Mouse (Mus musculus): Measurements from ENCODE around the gene Amd1. TPM values are rescaled to one million over a fixed set of nuclear protein-coding genes. Genes with fewer than 3 reads are reported as not detected.
A peak's percentile ranks its signal among the peaks of the same experiment; 100 is the strongest.

Amd1 gene
- total and polyA plus RNA-seq, 3 experiments, result 81.2 to 102 TPM; not detected in 1

GRCm38 (mm10) chr10:40330262-40330661 is 28.3 kb upstream of the Amd1 start:
- Histone ChIP-seq H3K27ac (ENCODE audit: control insufficient read depth, low read depth, low read length) (no peak overlapping the region), H3K4me1 (ENCODE audit: control insufficient read depth in 1 of 2, insufficient read depth in 2 of 2, low read length in 2 of 2) (peaks cover 9 to 14% of the 10 kb centered on the region in 2 experiments), H3K36me3 (ENCODE audit: control insufficient read depth in 1 of 2, insufficient read depth in 2 of 2, low read length in 2 of 2) (peaks cover 0 to 11% of the 10 kb centered on the region in 2 experiments; a peak in 2 of 4 replicates), H3K4me3 (ENCODE audit: control insufficient read depth in 1 of 2, insufficient read depth in 1 of 2, low read depth in 2 of 2, low read length in 2 of 2) (no peak overlapping the region), H3K9me3 (replicated peaks; ENCODE audit: insufficient read depth, low read length) (no peaks in the 10 kb centered on the region), H3K9ac (ENCODE audit: control insufficient read depth, low read depth, low read length, poor library complexity, severe bottlenecking) (no peak overlapping the region), H3K27me3 (ENCODE audit: control insufficient read depth in 1 of 2, insufficient read depth in 2 of 2, low read length in 2 of 2) (no peaks in the 10 kb centered on the region), H3K79me2 (ENCODE audit: control insufficient read depth, insufficient read depth, low read length, poor library complexity) (no peaks in the 10 kb centered on the region)
- peak; percentile 31 for DNase-seq (ENCODE audit: low read depth, low spot score)
- TF ChIP-seq ZKSCAN1 (IDR thresholded peaks at IDR 0.05; ENCODE audit: low read depth, low read length), result no peak
- TF ChIP-seq POLR2A (IDR thresholded peaks at IDR 0.05; ENCODE audit: control insufficient read depth in 1 of 2, insufficient read depth in 1 of 2, low read depth in 1 of 2, low read length in 2 of 2, poor library complexity in 1 of 2), result no peak
- TF ChIP-seq POLR2AphosphoS2 (IDR thresholded peaks at IDR 0.05; ENCODE audit: low read length), result no peak
- no peak for TF ChIP-seq USF1 (IDR thresholded peaks at IDR 0.05; ENCODE audit: low read depth, low read length)
- no peak for TF ChIP-seq CHD2 (IDR thresholded peaks at IDR 0.05; ENCODE audit: low read length)
- TF ChIP-seq NRF1 (IDR thresholded peaks at IDR 0.05; ENCODE audit: insufficient read depth, low read depth, low read length, poor library complexity, severe bottlenecking), result no peak
- TF ChIP-seq ZNF384 (IDR thresholded peaks at IDR 0.05; ENCODE audit: low read depth, low read length), result no peak
- no peak for TF ChIP-seq TCF12 (IDR thresholded peaks at IDR 0.05; ENCODE audit: low read depth, low read length)
- no peak for TF ChIP-seq TAL1 (IDR thresholded peaks at IDR 0.05; ENCODE audit: low read length)
- TF ChIP-seq GATA1 (IDR thresholded peaks at IDR 0.05; ENCODE audit: low read depth, low read length), result no peak
- TF ChIP-seq NELFE (IDR thresholded peaks at IDR 0.05; ENCODE audit: low read depth, low read length), result no peak
- peak; percentile 31 to 38 (median 32); a peak in 4 of 6 replicates for TF ChIP-seq CTCF (IDR thresholded peaks at IDR 0.05 in 2 of 3, conservative IDR thresholded peaks at IDR 0.05 in 1 of 3; ENCODE audit: control insufficient read depth in 1 of 3, insufficient read depth in 1 of 3, low read depth in 2 of 3, low read length in 3 of 3, poor library complexity in 1 of 3, severe bottlenecking in 1 of 3)
- TF ChIP-seq RAD21 (IDR thresholded peaks at IDR 0.05; ENCODE audit: low read depth, low read length), result peak; percentile 26
- TF ChIP-seq ETS1 (IDR thresholded peaks at IDR 0.05; ENCODE audit: low read depth, low read length), result no peak
- TF ChIP-seq ZMIZ1 (IDR thresholded peaks at IDR 0.05; ENCODE audit: low read depth, low read length), result no peak
- no peak for TF ChIP-seq EP300 (IDR thresholded peaks at IDR 0.05; ENCODE audit: low read depth in 1 of 2, low read length in 2 of 2)
- TF ChIP-seq CHD1 (IDR thresholded peaks at IDR 0.05; ENCODE audit: low read depth, low read length), result no peak

- no peaks in the 10 kb centered on the region for H3K27me3 ChIP-seq (ENCODE audit: control insufficient read depth in 1 of 2, insufficient read depth in 2 of 2, low read length in 2 of 2)
- H3K4me3 ChIP-seq (ENCODE audit: control insufficient read depth in 1 of 2, insufficient read depth in 1 of 2, low read depth in 2 of 2, low read length in 2 of 2), result peak overlapping the region; percentile 40 to 42
- no peaks in the 10 kb centered on the region for H3K79me2 ChIP-seq (ENCODE audit: control insufficient read depth, insufficient read depth, low read length, poor library complexity)
- peak overlapping the region; percentile 89 for H3K27ac ChIP-seq (ENCODE audit: control insufficient read depth, low read depth, low read length)
- peaks cover 0 to 11% of the 10 kb centered on the region in 2 experiments; a peak in 2 of 4 replicates for H3K36me3 ChIP-seq (ENCODE audit: control insufficient read depth in 1 of 2, insufficient read depth in 2 of 2, low read length in 2 of 2)
- H3K9ac ChIP-seq (ENCODE audit: control insufficient read depth, low read depth, low read length, poor library complexity, severe bottlenecking), result peak overlapping the region; percentile 40
- H3K9me3 ChIP-seq (replicated peaks; ENCODE audit: insufficient read depth, low read length), result no peaks in the 10 kb centered on the region
- DNase-seq (ENCODE audit: low read depth, low spot score), result peak; percentile 90
- peaks cover 9 to 14% of the 10 kb centered on the region in 2 experiments for H3K4me1 ChIP-seq (ENCODE audit: control insufficient read depth in 1 of 2, insufficient read depth in 2 of 2, low read length in 2 of 2)
- TF ChIP-seq E2F4 (IDR thresholded peaks at IDR 0.05; ENCODE audit: borderline replicate concordance, low read depth, low read length) (0 out of 2 replicates have a peak, but pooled peaks have one; percentile 44), MYC (IDR thresholded peaks at IDR 0.05; ENCODE audit: low read depth, low read length) (peak; percentile 53; the same call in 1 of the 2 replicates), ZNF384 (IDR thresholded peaks at IDR 0.05; ENCODE audit: low read depth, low read length) (no peak), EP300 (IDR thresholded peaks at IDR 0.05; ENCODE audit: low read depth in 1 of 2, low read length in 2 of 2) (peak; percentile 95 to 96), ELF1 (IDR thresholded peaks at IDR 0.05; ENCODE audit: low read depth, low read length) (no peak), MAZ (IDR thresholded peaks at IDR 0.05; ENCODE audit: low read depth, low read length) (no peak), CHD2 (IDR thresholded peaks at IDR 0.05; ENCODE audit: low read length) (no peak; the same call in 1 of the 2 replicates), MAFK (IDR thresholded peaks at IDR 0.05; ENCODE audit: borderline replicate concordance, low read depth, low read length) (no peak), MAX (IDR thresholded peaks at IDR 0.05; ENCODE audit: low read length) (no peak; the same call in 1 of the 2 replicates), TBP (IDR thresholded peaks at IDR 0.05; ENCODE audit: low read depth, low read length) (peak; percentile 81), NRF1 (IDR thresholded peaks at IDR 0.05; ENCODE audit: insufficient read depth, low read depth, low read length, poor library complexity, severe bottlenecking) (no peak), CTCF (IDR thresholded peaks at IDR 0.05 in 2 of 3, conservative IDR thresholded peaks at IDR 0.05 in 1 of 3; ENCODE audit: control insufficient read depth in 1 of 3, insufficient read depth in 1 of 3, low read depth in 2 of 3, low read length in 3 of 3, poor library complexity in 1 of 3, severe bottlenecking in 1 of 3) (no peak), HCFC1 (IDR thresholded peaks at IDR 0.05; ENCODE audit: low read depth, low read length) (peak; percentile 55; the same call in 1 of the 2 replicates), MEF2A (IDR thresholded peaks at IDR 0.05; ENCODE audit: extremely low read depth, insufficient replicate concordance, low read depth, low read length, poor library complexity, severe bottlenecking) (0 out of 2 replicates have a peak, but pooled peaks have one; percentile 7), ZKSCAN1 (IDR thresholded peaks at IDR 0.05; ENCODE audit: low read depth, low read length) (no peak), NELFE (IDR thresholded peaks at IDR 0.05; ENCODE audit: low read depth, low read length) (peak; percentile 60; the same call in 1 of the 2 replicates), ZMIZ1 (IDR thresholded peaks at IDR 0.05; ENCODE audit: low read depth, low read length) (peak; percentile 49; the same call in 1 of the 2 replicates), POLR2AphosphoS5 (IDR thresholded peaks at IDR 0.05; ENCODE audit: borderline replicate concordance, low read depth, low read length) (no peak), GATA1 (IDR thresholded peaks at IDR 0.05; ENCODE audit: low read depth, low read length) (peak; percentile 94), ETS1 (IDR thresholded peaks at IDR 0.05; ENCODE audit: low read depth, low read length) (peak; percentile 87), TAL1 (IDR thresholded peaks at IDR 0.05; ENCODE audit: low read length) (peak; percentile 66)
Observed at GRCm38 (mm10) chr10:40328004-40328551, 26.1 kb upstream of the Amd1 start.

Data from MEL (cell line).